Mouse (Mus musculus) forebrain, embryonic 16.5 days (tissue): Measurements from ENCODE around the gene Spo11. TPM values are rescaled to one million over a fixed set of nuclear protein-coding genes. Genes with fewer than 3 reads are reported as not detected.
A peak's percentile ranks its signal among the peaks of the same experiment; 100 is the strongest.

Source experiments
- ATAC-seq: fragments of 200-750 bp; cut with Nextera tagmentation; 2 replicates; pipeline ENCODE4 v1.8.0; 2017; ENCODE audit warnings: mild to moderate bottlenecking, moderate library complexity
- H3K27ac ChIP-seq: fragments of 300-500 bp; sonication (generic); 2 replicates; pipeline ENCODE4 v1.5.1; 2014; ENCODE audit warnings: low read length, control low read depth
- H3K27me3 ChIP-seq: fragments of 300-500 bp; sonication (generic); replicated peaks from 2 replicates; pipeline ENCODE4 v1.6.1; 2014; ENCODE audit warnings: low read length; ENCODE audit not compliant: control insufficient read depth, insufficient read depth
- H3K36me3 ChIP-seq: fragments of 300-500 bp; sonication (generic); 2 replicates; pipeline ENCODE4 v1.6.1; 2014; ENCODE audit not compliant: control insufficient read depth, insufficient read depth
- H3K4me1 ChIP-seq: fragments of 300-500 bp; sonication (generic); replicated peaks from 2 replicates; pipeline ENCODE4 v1.6.1; 2014; ENCODE audit warnings: low read length; ENCODE audit not compliant: control insufficient read depth, insufficient read depth
- H3K4me2 ChIP-seq: fragments of 300-500 bp; sonication (generic); 2 replicates; pipeline ENCODE4 v1.6.1; 2014; ENCODE audit warnings: mild to moderate bottlenecking, low read length, control low read depth
- H3K4me3 ChIP-seq: fragments of 300-500 bp; sonication (generic); replicated peaks from 2 replicates; pipeline ENCODE4 v1.5.1; 2014; ENCODE audit warnings: mild to moderate bottlenecking, low read length, control low read depth
- H3K9ac ChIP-seq: fragments of 300-500 bp; sonication (generic); replicated peaks from 2 replicates; pipeline ENCODE4 v1.6.1; 2014; ENCODE audit warnings: low read depth, low read length, control low read depth
- H3K9me3 ChIP-seq: fragments of 300-500 bp; sonication (generic); 2 replicates; pipeline ENCODE4 v1.6.1; 2016; ENCODE audit warnings: low read length; ENCODE audit not compliant: control insufficient read depth
- WGBS: fragments of 180-500 bp; shearing (Covaris S2); extraction: QIAGEN DNeasy Blood & Tissue Kit; methylation state at CpG from one replicate; pipeline ENCODE4 v1.1.7; 2014; 5-methylcytosine and 5-hydroxymethylcytosine counted together
- polyA plus RNA-seq: library from polyadenylated mRNA; unstranded; fragments of >200 nt; fragmentation: Nextera tagmentation; extraction: Ambion mirVana; gene quantifications from 2 replicates; pipeline ENCODE4 v1.2.1, GENCODE M21; 2015

Spo11 gene
- polyA plus RNA-seq, 1 experiment from 2014 or later, result 0.75 TPM

DNA sequence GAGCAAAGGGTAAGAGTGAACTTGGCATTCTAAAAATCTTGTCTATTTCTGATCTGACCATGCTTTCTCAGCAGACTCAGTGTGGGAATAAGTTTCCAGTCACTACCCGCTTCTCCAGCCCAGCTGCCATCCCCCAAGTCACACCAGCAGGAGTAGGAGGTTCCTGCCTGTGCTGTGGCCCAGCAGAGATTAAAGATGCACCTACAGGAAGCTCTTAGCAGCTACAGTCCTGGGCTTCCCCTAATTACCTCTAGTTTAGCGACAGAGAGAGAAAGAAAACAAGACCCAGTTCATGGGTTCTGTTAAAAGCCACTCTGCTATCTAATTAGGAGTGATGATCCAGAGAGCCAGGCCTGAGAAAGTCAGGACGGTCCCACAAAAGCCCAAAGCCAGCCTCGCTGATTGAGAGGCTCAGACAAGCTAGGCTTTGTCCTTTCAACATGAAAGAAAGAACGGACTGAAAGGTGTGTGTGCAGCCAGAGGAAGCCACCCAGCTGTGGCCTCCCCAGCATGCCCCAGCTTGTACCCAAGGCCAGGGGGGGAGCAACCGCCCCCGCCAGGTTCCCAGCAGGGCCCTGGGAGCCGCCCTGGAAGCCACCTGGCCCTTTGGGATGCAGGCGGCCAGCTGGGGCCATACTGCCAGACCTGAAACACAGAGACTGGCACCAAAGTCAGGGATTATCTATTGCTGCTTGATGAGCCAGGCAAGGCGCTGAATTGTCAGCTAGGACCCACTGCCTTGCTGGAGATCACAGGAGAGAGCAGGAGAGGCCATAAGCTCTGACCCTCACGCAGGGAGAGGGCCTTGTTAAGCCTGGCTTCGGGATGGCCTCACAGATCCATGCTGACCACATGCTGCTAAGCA, 39.9 kb upstream of the Spo11 start:
- H3K27ac ChIP-seq, result no peak overlapping the region
- H3K27me3 ChIP-seq, result peaks cover 62% of the 10 kb centered on the region
- H3K9ac ChIP-seq, result peak overlapping the region; percentile 8; the same call in 1 of the 2 replicates
- H3K9me3 ChIP-seq, result no peaks in the 10 kb centered on the region
- 18% methylated on average over 12 of the region's 12 CpGs for WGBS
- no peak overlapping the region for H3K4me2 ChIP-seq
- H3K4me3 ChIP-seq, result 0 out of 2 replicates have a peak overlapping the region, but pooled peaks have one; percentile 4
- no peak for ATAC-seq
- no peaks in the 10 kb centered on the region for H3K36me3 ChIP-seq
- peaks cover 42% of the 10 kb centered on the region for H3K4me1 ChIP-seq

GRCm38 (mm10) chr2:172938761-172939638, 38.5 kb upstream of the Spo11 start:
- H3K27me3 ChIP-seq, result peaks cover 65% of the 10 kb centered on the region
- peak overlapping the region; percentile 50 for H3K9ac ChIP-seq
- no peak overlapping the region for H3K27ac ChIP-seq
- WGBS, result under 1% methylated on average over 57 of the region's 57 CpGs
- no peaks in the 10 kb centered on the region for H3K9me3 ChIP-seq
- H3K4me1 ChIP-seq, result peaks cover 35% of the 10 kb centered on the region
- peak overlapping the region; percentile 96 for H3K4me2 ChIP-seq
- no peaks in the 10 kb centered on the region for H3K36me3 ChIP-seq
- no peak for ATAC-seq
- peak overlapping the region; percentile 51 for H3K4me3 ChIP-seq

- no peaks in the 10 kb centered on the region for H3K9me3 ChIP-seq
- no peak overlapping the region for H3K27ac ChIP-seq
- H3K36me3 ChIP-seq, result no peaks in the 10 kb centered on the region
- peak overlapping the region; percentile 51 for H3K4me3 ChIP-seq
- peaks cover 65% of the 10 kb centered on the region for H3K27me3 ChIP-seq
- peaks cover 29% of the 10 kb centered on the region for H3K4me1 ChIP-seq
- peak overlapping the region; percentile 96 for H3K4me2 ChIP-seq
- under 1% methylated on average over 26 of the region's 26 CpGs for WGBS
- peak overlapping the region; percentile 50 for H3K9ac ChIP-seq
- no peak for ATAC-seq
Observed at GRCm38 (mm10) chr2:172939639-172940002, 37.9 kb upstream of the Spo11 start.

GRCm38 (mm10) chr2:172940003-172940798, 37.3 kb upstream of the Spo11 start, which contains the start of gene Bmp7:
Gene Bmp7, minus strand, starts transcription at chr2:172940321.
- H3K27ac ChIP-seq, result no peak within 1 kb of the TSS
- H3K4me3 ChIP-seq, result peak within 1 kb of the TSS; percentile 51
- peak; percentile 80 for ATAC-seq
- peak within 1 kb of the TSS; percentile 96 for H3K4me2 ChIP-seq
- peaks cover 23% of the 10 kb centered on the region for H3K4me1 ChIP-seq
- peaks cover 63% of the 10 kb centered on the region for H3K27me3 ChIP-seq
- no peaks in the 10 kb centered on the region for H3K36me3 ChIP-seq
- WGBS, result under 1% methylated on average over 82 of the region's 82 CpGs
- H3K9me3 ChIP-seq, result no peaks in the 10 kb centered on the region
- peak within 1 kb of the TSS; percentile 50 for H3K9ac ChIP-seq

DNA sequence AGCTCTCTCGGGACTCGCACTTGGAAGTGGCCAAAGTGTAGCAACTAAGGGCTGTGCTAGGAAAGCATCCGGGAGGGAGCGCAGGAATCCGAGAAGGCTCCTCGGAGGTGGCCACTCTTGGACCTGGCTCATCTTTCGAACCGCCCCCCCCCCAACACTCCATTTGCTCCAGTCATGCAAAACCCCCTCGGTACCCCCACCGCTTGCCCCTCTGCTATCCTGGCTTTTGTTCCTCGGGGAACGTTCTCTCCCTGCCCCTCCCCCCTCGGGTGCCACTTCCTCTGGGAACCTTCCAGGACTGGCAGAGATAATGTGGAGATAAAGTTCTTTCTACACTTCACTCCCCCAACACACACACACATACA, 36.7 kb upstream of the Spo11 start:
- ATAC-seq, result no peak; the same call in 1 of the 2 replicates
- WGBS, result 0% methylated on average over 12 of the region's 13 CpGs
- no peak overlapping the region for H3K27ac ChIP-seq
- H3K36me3 ChIP-seq, result no peaks in the 10 kb centered on the region
- H3K4me1 ChIP-seq, result peaks cover 22% of the 10 kb centered on the region
- no peak overlapping the region for H3K9ac ChIP-seq
- H3K4me3 ChIP-seq, result peak overlapping the region; percentile 51
- no peaks in the 10 kb centered on the region for H3K9me3 ChIP-seq
- H3K4me2 ChIP-seq, result peak overlapping the region; percentile 96
- H3K27me3 ChIP-seq, result peaks cover 57% of the 10 kb centered on the region

GRCm38 (mm10) chr2:172949051-172949450, 28.4 kb upstream of the Spo11 start:
- Histone ChIP-seq H3K36me3 (no peaks in the 10 kb centered on the region), H3K4me2 (no peak overlapping the region), H3K27ac (no peak overlapping the region), H3K9me3 (no peaks in the 10 kb centered on the region), H3K27me3 (no peaks in the 10 kb centered on the region), H3K4me1 (peaks cover 7% of the 10 kb centered on the region; the same call in 1 of the 2 replicates), H3K9ac (no peak overlapping the region), H3K4me3 (no peak overlapping the region)
- no peak for ATAC-seq
- WGBS, result 46% methylated on average over 5 of the region's 5 CpGs

GRCm38 (mm10) chr2:172950119-172950676, 27.3 kb upstream of the Spo11 start:
- Histone ChIP-seq H3K4me1 (peaks cover 7% of the 10 kb centered on the region; the same call in 1 of the 2 replicates), H3K36me3 (no peaks in the 10 kb centered on the region), H3K9me3 (no peaks in the 10 kb centered on the region), H3K27ac (no peak overlapping the region), H3K4me3 (no peak overlapping the region), H3K4me2 (no peak overlapping the region), H3K27me3 (no peaks in the 10 kb centered on the region), H3K9ac (no peak overlapping the region)
- ATAC-seq, result no peak
- 53% methylated on average over 9 of the region's 9 CpGs for WGBS

DNA sequence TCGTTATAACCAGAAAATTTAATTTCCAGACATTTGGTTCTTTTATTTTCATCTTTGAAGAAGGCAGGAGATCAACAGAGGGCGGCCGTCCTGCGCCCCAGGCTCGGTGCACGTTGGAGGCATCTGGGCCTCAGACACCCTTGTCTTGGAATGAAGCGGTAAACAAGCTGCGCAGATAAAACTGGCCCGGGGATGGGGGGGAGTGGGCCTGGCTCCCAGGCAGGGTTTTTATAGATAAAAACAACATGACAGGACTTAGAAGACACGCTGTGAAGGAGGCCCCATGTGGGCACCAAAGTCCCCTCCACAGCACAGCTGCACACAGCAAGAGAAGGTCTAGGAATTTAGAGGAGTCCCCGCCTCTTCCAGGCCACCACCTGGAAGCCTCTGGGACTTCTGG, 26.8 kb upstream of the Spo11 start:
- Histone ChIP-seq H3K4me1 (peaks cover 7% of the 10 kb centered on the region; the same call in 1 of the 2 replicates), H3K9ac (no peak overlapping the region), H3K4me2 (no peak overlapping the region), H3K4me3 (no peak overlapping the region), H3K36me3 (no peaks in the 10 kb centered on the region), H3K27me3 (no peaks in the 10 kb centered on the region), H3K9me3 (no peaks in the 10 kb centered on the region), H3K27ac (no peak overlapping the region)
- ATAC-seq, result no peak
- 15% methylated on average over 11 of the region's 11 CpGs for WGBS
